Mouse (Mus musculus) lung, postnatal 0 days (tissue): ENCODE results near the gene N4bp2l2. TPM values are rescaled to one million over a fixed set of nuclear protein-coding genes. Genes with fewer than 3 reads are reported as not detected.
A peak's percentile ranks its signal among the peaks of the same experiment; 100 is the strongest.

Experiments
- ATAC-seq: fragments of 200-750 bp; cut with Nextera tagmentation; 2 replicates; pipeline ENCODE4 v1.8.0; 2017; ENCODE audit warnings: moderate library complexity
- DNase-seq: peaks from one replicate; pipeline ENCODE4 v3.0.0-alpha.2; 2016; ENCODE audit warnings: low spot score
- H3K27ac ChIP-seq: fragments of 300-500 bp; sonication (generic); 2 replicates; pipeline ENCODE4 v1.5.1; 2014; ENCODE audit warnings: antibody characterized with exemption, mild to moderate bottlenecking, low read length, mixed read lengths
- H3K27me3 ChIP-seq: fragments of 300-500 bp; sonication (generic); replicated peaks from 2 replicates; pipeline ENCODE4 v1.6.1; 2014; ENCODE audit warnings: low read length, mixed read lengths; ENCODE audit not compliant: insufficient read depth
- H3K36me3 ChIP-seq: fragments of 300-500 bp; sonication (generic); 2 replicates; pipeline ENCODE4 v1.6.1; 2014; ENCODE audit warnings: low read length, mixed read lengths; ENCODE audit not compliant: insufficient read depth
- H3K4me1 ChIP-seq: fragments of 300-500 bp; sonication (generic); 2 replicates; pipeline ENCODE4 v1.6.1; 2014; ENCODE audit warnings: antibody characterized with exemption, low read depth, low read length, mixed read lengths; ENCODE audit not compliant: insufficient read depth
- H3K4me2 ChIP-seq: fragments of 300-500 bp; sonication (generic); replicated peaks from 2 replicates; pipeline ENCODE4 v1.6.1; 2014; ENCODE audit warnings: low read depth, mild to moderate bottlenecking, low read length, moderate library complexity, mixed read lengths
- H3K4me3 ChIP-seq: fragments of 300-500 bp; sonication (generic); 2 replicates; pipeline ENCODE4 v1.5.1; 2014; ENCODE audit warnings: low read depth, low read length
- H3K9ac ChIP-seq: fragments of 300-500 bp; sonication (generic); replicated peaks from 2 replicates; pipeline ENCODE4 v1.6.1; 2014; ENCODE audit warnings: low read depth, mild to moderate bottlenecking
- H3K9me3 ChIP-seq: fragments of 300-500 bp; sonication (generic); 2 replicates; pipeline ENCODE4 v1.6.1; 2016; ENCODE audit warnings: low read length, mixed read lengths
- CTCF ChIP-seq: IDR thresholded peaks from 2 replicates; pipeline ENCODE4 v1.5.1; 2016; ENCODE audit warnings: antibody characterized with exemption, mild to moderate bottlenecking
- EP300 ChIP-seq: IDR thresholded peaks from 2 replicates; pipeline ENCODE4 v1.6.1; 2016; ENCODE audit warnings: antibody characterized with exemption, mild to moderate bottlenecking, control low read depth
- WGBS: fragments of 180-500 bp; shearing (Covaris S2); extraction: QIAGEN DNeasy Blood & Tissue Kit; methylation state at CpG from one replicate; pipeline ENCODE4 v1.1.7; 2014; 5-methylcytosine and 5-hydroxymethylcytosine counted together
- polyA plus RNA-seq: library from polyadenylated mRNA; unstranded; fragments of >200 nt; fragmentation: Nextera tagmentation; extraction: Ambion mirVana; gene quantifications from 2 replicates; pipeline ENCODE4 v1.2.1, GENCODE M21; 2015

Gene N4bp2l2
- polyA plus RNA-seq, 1 experiment from 2014 or later: 36.7 TPM

- H3K4me2 ChIP-seq: no peak overlapping the region
- H3K36me3 ChIP-seq: no peaks in the 10 kb centered on the region
- WGBS: 65% methylated on average over 14 of the region's 14 CpGs
- no peaks in the 10 kb centered on the region for H3K4me1 ChIP-seq
- H3K9ac ChIP-seq: no peak overlapping the region
- H3K27ac ChIP-seq: no peak overlapping the region
- no peak for ATAC-seq
- H3K9me3 ChIP-seq: no peaks in the 10 kb centered on the region
- H3K27me3 ChIP-seq: no peaks in the 10 kb centered on the region
- no peak for DNase-seq
- TF ChIP-seq CTCF: no peak
- H3K4me3 ChIP-seq: no peak overlapping the region
Measured at GRCm38 (mm10) chr5:150601441-150602230, 64.3 kb downstream of the N4bp2l2 start.

GRCm38 (mm10) chr5:150600554-150601440 is 65.2 kb downstream of the N4bp2l2 start:
- Histone ChIP-seq H3K4me2 (no peak overlapping the region), H3K36me3 (no peaks in the 10 kb centered on the region), H3K4me1 (no peaks in the 10 kb centered on the region), H3K4me3 (no peak overlapping the region), H3K9ac (no peak overlapping the region), H3K27ac (no peak overlapping the region), H3K9me3 (no peaks in the 10 kb centered on the region), H3K27me3 (no peaks in the 10 kb centered on the region)
- TF ChIP-seq CTCF (no peak), EP300 (no peak)
- ATAC-seq: no peak
- DNase-seq: no peak
- WGBS: 65% methylated on average over 20 of the region's 20 CpGs

- TF ChIP-seq EP300 (no peak), CTCF (no peak)
- Histone ChIP-seq H3K4me3 (no peak overlapping the region), H3K4me2 (no peak overlapping the region), H3K27me3 (no peaks in the 10 kb centered on the region), H3K36me3 (no peaks in the 10 kb centered on the region), H3K4me1 (0 out of 2 replicates have a peak, but pooled peaks cover 3% of the 10 kb centered on the region), H3K9ac (no peak overlapping the region), H3K9me3 (no peaks in the 10 kb centered on the region), H3K27ac (no peak overlapping the region)
- ATAC-seq (0 out of 2 replicates have a peak, but pooled peaks have one; percentile 10), DNase-seq (no peak)
- 54% methylated on average over 13 of the region's 13 CpGs for WGBS
Measured at GRCm38 (mm10) chr5:150599301-150600294, 66.4 kb downstream of the N4bp2l2 start.

GRCm38 (mm10) chr5:150598202-150599119 is 67.5 kb downstream of the N4bp2l2 start:
- no peaks in the 10 kb centered on the region for H3K9me3 ChIP-seq
- ATAC-seq: no peak
- DNase-seq: no peak
- H3K27ac ChIP-seq: no peak overlapping the region
- 0 out of 2 replicates have a peak, but pooled peaks cover 3% of the 10 kb centered on the region for H3K4me1 ChIP-seq
- H3K4me2 ChIP-seq: no peak overlapping the region
- no peaks in the 10 kb centered on the region for H3K27me3 ChIP-seq
- WGBS: 47% methylated on average over 21 of the region's 21 CpGs
- H3K9ac ChIP-seq: no peak overlapping the region
- no peak for TF ChIP-seq EP300
- no peak for TF ChIP-seq CTCF
- H3K4me3 ChIP-seq: no peak overlapping the region
- H3K36me3 ChIP-seq: no peaks in the 10 kb centered on the region

GRCm38 (mm10) chr5:150597088-150597487 is 68.9 kb downstream of the N4bp2l2 start, which contains the start of gene N4bp2l1:
TSS of gene N4bp2l1 (minus strand) at chr5:150597188.
- ATAC-seq (no peak), DNase-seq (no peak)
- H3K27me3 ChIP-seq: no peaks in the 10 kb centered on the region
- no peaks in the 10 kb centered on the region for H3K36me3 ChIP-seq
- H3K4me1 ChIP-seq: 0 out of 2 replicates have a peak, but pooled peaks cover 3% of the 10 kb centered on the region
- no peaks in the 10 kb centered on the region for H3K9me3 ChIP-seq
- no peak within 1 kb of the TSS for H3K4me2 ChIP-seq
- WGBS: 68% methylated on average over 7 of the region's 7 CpGs
- no peak within 1 kb of the TSS for H3K27ac ChIP-seq
- H3K4me3 ChIP-seq: no peak within 1 kb of the TSS
- no peak within 1 kb of the TSS for H3K9ac ChIP-seq
- TF ChIP-seq EP300 (no peak), CTCF (no peak)
